Mouse (Mus musculus) left cerebral cortex, postnatal 36 days (tissue): ENCODE measurements around the gene Gtsf1. TPM values are rescaled to one million over a fixed set of nuclear protein-coding genes. Genes with fewer than 3 reads are reported as not detected.

Source experiments
- DNase-seq, 2 experiments: peaks; one replicate each; pipeline ENCODE4 v3.0.0; 2021 to 2022; ENCODE audit warnings: low spot score in 2 of 2, mixed read lengths in 1 of 2
- intact Hi-C: fragments of 180-260 bp; cut with DNase I; formaldehyde crosslinking; loops from one replicate; pipeline ENCODE4 v1.15.1; 2025
- total RNA-seq, 2 experiments: library from RNA; stranded (reverse); gene quantifications; 2 replicates each; pipeline ENCODE4 v1.2.3; 2021

The Gtsf1 gene
- total RNA-seq, 2 experiments from 2014 or later, result 0.64 TPM; not detected in 1

DNA sequence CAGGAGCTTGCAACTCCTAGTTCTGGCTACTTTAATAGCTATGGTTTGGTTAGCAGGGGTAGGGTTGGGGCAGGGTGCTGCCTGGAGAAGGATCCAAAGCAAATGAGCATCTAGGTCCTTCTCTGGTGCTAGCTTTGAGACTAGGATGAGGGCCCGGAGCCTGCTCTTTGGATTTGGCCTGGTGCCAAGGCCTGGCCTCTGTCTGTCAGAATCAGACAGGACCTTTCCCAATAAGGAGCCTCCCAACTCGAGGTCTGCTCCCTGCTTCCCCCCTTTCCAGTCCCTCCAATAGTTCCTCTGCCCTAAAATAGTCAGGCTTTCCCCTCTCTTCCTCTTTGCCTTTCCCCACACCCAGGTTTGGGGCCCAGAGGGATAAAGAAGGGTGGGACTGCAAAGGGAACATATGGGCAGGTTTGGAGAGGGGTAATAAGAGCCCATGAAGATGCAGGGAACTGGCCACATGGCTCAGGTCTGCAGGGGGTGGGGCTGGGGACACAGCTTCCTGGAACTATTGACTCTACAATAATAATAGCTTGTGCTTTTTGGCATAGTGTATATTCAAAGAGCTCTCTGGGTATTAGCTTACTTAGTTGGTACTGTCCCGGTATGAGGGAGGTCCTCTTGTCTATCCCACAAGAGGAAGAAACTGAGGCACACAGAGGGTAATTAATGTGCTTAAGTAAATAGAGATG lies 51.5 kb downstream of the Gtsf1 start:
- DNase-seq, result no peak
- intact Hi-C loops, result no loop called here

DNA sequence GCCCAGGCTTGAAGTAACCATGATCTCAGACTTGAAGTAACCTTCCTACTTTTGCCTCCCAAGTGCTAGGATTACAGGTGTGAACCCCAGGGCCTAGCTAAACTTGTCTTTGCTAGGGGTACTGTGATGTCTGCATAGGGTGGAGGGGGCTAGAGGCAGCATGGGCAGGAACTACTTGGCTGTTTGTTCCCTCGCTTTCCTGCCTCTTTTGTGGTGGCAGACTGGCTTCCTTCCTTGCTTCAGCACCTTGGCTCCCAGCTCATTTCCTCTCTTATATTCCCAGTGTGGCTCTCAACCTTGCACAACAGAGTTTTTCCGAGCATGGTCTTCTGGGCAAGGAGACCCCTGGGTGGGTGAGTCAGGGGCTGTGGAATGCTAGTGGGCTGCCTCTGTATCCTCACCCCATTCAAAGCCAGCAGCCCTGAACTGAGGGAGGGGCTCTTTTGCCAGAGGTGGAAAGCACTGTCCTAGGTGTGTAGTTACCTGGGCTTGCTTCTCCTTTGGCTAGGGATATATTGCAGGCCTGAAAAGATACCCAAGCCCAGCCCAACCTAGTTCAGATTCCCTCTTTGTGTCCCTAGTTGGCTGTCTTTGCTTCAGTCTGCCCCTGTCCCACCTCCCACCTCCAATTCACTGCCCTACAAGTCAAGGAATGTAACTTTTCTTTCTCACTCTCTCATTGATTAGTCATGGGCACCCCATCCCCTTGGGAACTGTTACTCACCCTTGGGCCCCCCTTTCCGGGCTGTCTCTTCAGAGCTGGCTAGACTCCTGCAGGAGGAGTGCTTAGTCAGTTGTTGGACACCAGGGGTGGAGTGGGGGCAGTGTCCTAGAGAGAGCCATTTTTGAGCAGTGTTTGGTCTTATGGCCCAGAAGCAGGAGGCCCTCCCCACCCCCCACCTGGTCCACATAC lies 52.3 kb downstream of the Gtsf1 start:
- intact Hi-C loops, result no loop called here

DNA sequence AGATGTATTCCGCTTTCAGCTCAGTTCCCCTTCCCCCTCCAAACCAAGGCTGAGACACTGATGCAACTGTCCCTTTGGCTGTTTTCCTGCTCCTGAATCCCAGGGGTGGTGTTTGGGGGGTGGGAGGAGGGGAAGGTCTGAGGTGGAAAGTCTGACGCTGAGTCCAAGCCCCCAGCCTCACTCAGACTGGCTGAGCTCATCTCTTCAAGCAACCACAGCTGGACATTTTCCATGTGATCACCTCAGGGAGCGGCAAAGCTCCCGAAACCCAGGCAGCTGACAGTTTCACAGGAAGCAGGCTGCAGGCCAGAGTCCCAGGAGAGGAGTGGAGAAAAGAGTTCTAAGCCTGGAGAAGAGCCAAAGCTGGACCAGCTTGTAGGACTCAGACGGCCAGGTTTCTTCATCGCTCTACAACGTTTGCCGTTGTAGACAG lies 53.4 kb downstream of the Gtsf1 start:
- no peak for DNase-seq
- intact Hi-C loops, result no loop called here

More for the DNA sequence above, 52.3 kb downstream of the Gtsf1 start:
- DNase-seq, result no peak

DNA sequence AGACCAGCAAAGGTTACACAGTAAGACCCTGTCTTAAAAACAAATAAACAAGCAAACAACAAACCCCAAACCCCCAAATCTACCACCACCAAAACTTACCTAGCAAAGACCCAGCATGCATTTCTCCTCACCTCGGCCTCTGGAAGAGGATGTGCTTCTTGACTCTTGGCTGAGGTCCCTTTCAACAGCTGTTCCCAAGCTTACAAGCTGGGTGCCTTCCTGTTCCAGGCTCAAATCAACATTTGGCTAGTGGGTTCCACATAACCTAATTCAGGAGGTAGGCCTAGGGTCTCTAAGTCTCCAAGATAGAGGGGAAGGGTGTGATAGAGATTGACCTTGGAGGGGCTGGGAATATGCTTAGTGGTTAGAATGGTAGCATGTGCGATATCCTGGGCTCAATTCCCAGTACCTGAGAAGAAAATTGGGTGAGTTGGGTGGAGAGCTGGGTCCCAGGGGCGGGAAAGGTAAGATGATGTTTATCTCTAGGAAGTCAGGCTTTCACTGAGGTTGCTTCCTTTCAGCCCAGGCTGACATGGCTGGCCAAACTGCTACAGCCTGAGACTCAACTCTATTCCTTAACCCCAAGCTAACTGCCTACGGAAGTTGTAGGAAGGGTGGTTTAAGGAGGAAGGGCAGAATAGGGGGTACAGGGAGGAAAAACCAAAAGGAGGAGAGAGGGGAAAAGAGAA lies 55.0 kb downstream of the Gtsf1 start:
- intact Hi-C loops, result no loop called here
- no peak for DNase-seq

DNA sequence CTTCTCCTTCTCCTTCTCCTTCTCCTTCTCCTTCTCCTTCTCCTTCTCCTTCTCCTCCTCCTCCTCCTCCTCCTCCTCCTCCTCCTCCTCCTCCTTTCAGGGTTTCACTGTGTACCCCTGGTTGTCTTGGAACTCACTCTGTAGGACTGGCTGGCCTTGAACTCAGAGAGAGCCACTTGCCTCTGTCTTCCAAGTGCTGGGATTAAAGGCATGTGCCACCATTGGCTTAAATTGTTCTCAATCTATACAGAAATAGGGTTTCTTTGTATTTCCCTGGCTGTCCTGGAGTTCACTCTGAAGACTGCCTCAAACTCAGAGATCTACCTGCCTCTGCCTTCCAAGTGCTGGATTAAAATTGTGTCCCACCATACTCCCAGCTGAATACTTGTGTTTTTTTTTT lies 57.8 kb downstream of the Gtsf1 start:
- DNase-seq, result no peak
- intact Hi-C loops, result no loop called here

DNA sequence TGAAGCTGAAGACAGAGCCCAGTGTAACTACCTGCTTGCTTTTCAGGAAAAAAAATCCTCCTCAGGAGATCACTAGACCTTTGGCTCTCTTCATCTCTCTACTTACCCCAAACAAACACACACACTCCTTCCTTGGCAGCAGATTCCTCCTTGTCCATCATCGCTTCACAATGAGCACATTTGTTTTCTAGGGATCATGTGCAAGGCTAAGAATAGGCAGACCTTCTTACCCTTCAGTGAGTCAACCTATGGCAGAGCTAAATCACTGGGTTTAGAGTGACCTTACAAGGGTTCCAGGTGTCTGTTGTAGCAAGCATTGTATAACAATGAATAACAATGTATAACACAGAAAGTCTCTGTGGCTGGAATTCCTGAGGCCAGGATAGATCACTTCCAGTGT lies 58.5 kb downstream of the Gtsf1 start:
- DNase-seq, result no peak
- intact Hi-C loops, result no loop called here

DNA sequence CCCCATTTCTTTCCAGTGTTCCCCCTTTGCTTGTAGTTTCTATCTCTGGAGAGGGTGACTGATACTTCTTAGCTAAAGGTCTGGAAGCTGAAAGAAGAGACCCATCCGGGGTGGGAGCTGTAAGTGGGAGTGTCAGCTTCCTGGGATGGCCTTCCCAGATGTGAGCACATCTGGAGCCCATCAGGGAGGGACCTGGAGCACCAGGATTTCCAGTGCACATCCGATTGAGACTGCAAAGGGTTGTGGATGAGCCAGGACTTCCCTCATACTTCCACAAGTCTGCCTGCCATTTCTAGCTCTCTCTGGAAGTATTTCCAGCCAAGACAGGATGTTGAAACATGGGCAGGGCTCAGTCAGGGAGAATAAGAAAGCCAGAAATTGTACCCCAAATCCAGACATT lies 59.1 kb downstream of the Gtsf1 start:
- DNase-seq, result no peak

DNA sequence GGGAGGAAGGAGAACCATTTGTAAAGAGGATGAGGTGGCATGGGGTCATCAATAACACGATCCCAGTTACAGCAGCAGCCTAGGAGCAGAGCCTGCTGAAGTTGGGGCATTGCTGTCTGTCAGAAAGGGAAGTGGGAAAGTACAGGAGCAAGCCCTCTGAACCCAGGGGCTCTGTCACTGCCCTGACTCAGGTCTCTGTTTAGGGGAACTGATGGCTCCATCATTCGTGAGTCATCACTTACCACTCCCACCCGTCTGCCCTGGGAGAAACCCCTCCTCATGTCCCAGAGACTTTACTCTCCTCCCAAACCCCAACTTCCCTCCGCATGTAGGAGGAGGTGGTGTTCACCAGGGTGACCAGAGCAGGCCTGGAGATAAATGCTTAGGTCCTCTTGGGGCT lies 59.8 kb downstream of the Gtsf1 start:
- intact Hi-C loops, result no loop called here
- no peak for DNase-seq

More for the DNA sequence above, 59.1 kb downstream of the Gtsf1 start:
- intact Hi-C loops, result no loop called here

DNA sequence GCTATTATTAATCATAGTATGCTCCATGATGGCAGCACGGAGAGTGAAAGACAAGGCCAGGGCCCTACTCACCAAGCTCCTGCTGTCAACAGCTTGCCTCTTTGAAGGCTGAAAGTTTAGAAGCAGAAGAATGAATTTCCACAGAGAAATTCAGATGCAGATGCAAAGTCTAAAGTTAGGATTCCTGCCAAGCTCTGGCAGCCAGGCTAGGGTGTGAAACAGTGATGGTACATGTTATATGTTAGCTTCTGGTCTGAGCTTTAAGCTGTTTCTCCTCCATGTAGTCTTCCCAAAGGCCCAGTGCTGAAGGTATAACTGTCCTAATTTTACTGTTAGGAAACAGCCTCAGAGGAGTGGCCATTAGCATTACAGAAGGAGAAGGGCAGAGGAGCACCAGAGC lies 61.1 kb downstream of the Gtsf1 start:
- DNase-seq, result no peak
- intact Hi-C loops, result no loop called here

DNA sequence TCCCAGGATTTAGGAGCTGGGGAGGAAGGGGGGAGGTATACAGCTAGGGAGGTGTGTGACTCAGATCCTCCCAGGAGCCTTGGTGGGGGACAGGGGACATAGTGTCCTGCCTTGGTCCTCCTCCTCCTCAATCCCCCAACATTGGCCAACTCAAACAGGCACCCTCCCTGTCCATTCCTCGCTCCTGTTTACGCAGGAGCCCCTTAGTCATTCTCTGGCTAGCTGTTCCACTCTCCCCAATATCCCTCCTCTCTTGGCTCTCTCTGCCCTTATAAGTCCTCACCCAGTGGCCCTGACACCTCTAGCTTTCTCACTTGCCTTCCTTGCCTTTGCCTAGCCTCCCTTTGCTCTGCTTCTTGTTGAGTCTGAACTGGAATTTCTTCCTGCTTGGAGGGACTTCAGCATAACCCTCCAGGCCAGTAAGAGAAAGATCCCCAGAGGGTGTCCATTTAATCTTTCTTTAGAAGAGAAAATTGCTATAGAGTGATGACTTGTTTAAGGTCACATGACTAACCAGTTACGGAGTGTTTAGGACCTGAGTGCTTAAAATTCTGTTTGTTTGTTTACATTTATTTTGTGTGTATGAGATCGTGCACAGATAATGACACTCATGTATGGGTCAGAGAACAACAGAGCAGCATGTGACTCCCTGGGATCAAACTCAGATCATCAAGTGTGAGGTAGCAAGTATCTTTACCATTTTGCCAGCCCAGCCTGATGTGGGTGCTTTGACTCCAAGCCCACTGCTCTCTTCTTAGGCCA lies 61.9 kb downstream of the Gtsf1 start:
- intact Hi-C loops, result no loop called here
- DNase-seq, result no peak

DNA sequence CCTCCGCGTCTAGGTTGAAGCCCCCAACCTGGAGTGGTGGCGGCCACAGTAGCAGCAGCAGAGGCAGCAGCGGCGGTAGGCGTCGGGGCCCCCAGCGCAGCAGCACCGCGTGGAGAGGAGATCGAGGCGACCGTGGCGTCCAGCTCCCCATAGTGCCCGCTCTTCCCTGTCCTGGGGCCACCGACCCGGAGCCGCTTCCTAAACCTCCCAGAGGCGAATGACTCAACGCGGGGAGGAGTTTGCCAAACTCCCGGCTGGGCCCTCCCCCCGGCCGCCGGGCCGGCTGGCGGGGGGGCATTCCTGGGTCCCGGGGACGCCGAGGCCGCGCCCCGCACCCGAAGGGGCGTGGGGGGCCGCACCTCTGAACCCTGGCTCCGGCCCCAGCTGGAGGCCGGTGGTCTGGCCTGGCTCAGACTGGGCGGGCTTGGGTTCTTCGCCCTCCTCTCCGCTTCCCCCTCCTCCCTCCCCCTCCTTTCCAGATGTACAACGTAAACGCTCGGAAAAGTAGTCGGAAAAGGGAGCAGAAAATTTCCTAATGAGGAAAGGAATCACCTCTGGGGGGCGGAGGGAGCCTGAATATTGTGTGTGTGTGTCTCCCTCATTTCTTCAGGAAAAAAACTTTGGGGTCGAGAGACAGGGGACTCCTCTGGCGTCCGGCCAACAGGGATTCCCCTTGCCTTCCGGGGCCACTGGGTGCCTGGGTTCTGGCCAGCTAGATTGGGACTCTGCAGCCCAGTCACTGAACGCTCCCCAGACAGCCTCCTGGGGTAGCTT lies 63.7 kb downstream of the Gtsf1 start, which contains the start of gene Itga5:
Itga5 (minus strand) TSS at position 388 of the 774 bp plus-strand sequence.
- intact Hi-C loops, result no loop called here
- no peak for DNase-seq

DNA sequence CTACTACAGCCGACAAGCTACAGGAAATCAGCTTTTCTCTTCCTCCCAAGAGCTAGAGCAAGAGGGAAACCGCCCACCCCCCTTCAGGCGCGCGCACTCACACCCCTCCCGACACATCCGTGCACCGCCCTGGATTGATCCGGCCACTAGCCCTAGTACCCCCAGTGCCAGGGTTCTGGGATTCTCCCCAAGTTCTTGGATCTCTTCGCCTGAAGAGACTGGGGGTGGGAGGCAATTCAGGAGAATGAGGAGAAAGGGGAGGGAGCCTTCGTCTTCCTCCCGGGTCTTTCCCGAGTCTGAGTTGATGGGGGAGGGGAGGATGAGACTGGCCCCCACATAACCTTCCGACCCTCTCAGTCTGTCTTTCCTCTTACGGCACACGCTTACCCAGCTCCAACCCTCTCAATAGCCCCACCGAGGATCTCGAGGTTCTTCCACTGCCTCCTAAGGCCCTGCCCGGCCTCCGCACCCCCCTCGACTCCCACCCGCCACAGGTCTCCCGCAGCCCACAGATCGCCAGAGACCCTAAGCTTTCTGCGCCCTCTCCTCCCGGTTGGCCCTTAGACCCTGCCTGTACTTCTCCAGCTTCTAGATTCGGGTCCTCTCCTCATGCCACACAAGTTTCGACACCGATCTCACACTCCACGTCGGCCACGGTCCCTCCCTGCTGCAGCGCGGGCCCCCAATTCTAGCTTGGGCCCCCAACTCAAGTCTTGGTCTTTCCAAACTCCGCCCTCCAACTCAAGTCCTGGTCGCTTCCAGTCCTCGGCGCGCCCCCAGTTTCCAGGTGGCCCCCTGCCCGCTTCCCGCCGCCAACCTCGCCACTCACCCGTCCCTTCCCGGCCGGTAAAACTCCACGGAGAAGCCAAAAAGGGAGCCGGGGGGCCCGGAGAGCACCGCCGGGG lies 64.5 kb downstream of the Gtsf1 start:
- DNase-seq, result no peak
- intact Hi-C loops, result no loop called here

DNA sequence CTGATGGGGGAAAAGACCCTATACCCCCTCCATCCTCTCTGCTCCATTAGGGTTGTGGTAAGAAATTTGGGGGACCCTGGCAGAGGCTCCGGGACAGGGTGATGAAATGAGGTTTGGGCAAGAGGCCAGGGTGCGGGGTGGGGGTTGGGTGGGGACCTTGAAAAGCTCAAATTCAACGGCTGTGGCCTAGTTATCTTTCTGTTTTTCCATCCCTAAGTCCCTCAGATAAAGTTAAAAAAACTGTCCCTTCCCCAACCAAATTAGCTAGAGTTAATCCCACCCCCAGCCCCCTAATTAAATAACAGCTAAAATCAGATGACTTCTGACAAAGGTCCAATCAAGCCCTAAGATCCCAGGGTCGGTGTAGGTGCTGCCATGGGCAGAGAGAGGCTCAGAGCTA lies 65.5 kb downstream of the Gtsf1 start:
- DNase-seq, result no peak
- intact Hi-C loops, result no loop called here

DNA sequence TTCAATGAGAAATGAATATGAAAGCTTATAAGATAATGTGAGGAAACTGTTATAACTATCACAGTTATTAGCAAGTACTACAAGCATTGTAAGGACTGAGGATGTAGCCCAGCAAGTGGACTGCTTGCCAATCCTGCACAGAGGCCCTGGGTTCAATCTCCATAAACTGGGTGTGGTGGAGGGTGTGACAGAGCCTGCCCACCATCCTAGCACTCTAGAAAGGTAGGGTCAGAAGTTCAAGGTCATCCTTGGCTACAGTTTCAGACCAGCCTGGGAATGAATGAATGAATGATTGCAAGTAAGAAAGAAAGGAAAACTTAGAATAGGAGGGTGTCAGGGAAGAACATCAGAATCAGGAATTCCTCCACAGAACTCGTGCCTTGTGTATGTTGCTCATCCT lies 66.5 kb downstream of the Gtsf1 start:
- intact Hi-C loops, result no loop called here

DNA sequence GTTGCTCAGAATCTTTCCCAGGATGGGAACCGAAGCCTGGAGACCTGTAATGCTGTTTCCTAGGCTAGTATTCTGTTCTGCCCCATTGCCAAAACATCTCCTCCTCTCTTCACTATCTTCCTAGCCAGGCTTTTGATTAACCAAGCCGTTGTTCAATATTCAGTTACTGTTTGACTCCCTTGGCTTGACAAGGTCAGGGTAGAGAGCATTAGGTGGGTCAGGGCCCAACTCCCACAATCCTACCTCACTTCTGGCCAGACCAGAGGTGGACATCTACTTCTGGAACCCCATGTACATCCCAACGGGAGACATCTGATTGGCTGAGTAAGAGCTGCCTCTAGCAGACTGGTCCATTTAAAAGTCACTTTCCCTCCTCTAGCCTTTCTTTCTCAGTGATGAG lies 67.3 kb downstream of the Gtsf1 start:
- intact Hi-C loops, result no loop called here
- no peak for DNase-seq

More for the DNA sequence above, 66.5 kb downstream of the Gtsf1 start:
- no peak for DNase-seq

DNA sequence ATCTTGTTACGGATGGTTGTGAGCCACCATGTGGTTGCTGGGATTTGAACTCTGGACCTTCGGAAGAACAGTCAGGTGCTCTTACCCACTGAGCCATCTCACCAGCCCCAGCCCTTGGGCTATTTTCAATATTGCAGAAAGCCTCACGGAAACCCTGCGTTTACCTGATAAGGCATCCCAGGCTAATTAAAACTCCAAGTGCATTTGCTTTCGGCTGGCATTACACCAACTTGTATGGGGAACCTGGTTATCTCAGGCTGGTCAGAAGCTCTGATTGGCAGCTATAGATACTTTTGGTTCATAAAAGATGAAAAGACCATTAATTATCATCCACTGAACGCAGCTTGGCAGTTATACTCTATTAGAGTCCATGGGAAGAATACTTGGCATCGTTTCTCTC lies 67.9 kb downstream of the Gtsf1 start:
- no peak for DNase-seq
- intact Hi-C loops, result no loop called here

DNA sequence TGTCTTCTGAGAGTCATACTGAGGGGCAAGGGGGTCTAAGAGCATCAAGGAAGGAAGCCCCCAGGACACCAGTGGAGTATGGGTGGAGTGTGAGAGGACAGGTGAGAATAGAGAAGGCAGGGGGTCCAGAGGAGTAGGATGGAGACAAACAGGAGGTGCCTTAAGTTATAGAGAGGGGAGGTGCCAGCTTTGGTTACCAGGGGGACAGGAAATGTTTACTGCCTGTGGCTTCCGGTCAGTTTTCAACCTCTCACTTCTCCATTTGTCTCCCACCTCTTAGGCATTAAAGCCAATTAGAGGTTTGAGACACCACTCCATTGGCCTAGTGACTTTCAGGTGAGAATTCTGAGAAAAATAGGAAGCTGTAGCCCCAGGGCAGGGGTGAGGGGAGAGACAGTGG lies 69.0 kb downstream of the Gtsf1 start:
- intact Hi-C loops, result no loop called here
- DNase-seq, result no peak
